In genomic region chr11:5787671-5788055, GRCm38 (mm10) we compare ENCODE assay signal across 7 mouse cellular contexts. TPM values are rescaled to one million over a fixed set of nuclear protein-coding genes. Genes with fewer than 3 reads are reported as not detected.
DNase-seq lines count a peak whose midpoint lies in the region; ATAC-seq and TF ChIP-seq lines count a peak whose summit lies in the region.

No protein-coding gene starts in this region.

- peak overlapping the region; percentile 96 for H3K27ac ChIP-seq in lung, postnatal 0 days (ENCODE audit: low read length)
- H3K27ac ChIP-seq in forebrain, embryonic 12.5 days: peak overlapping the region; percentile 87
- peak overlapping the region; percentile 98 for H3K27ac ChIP-seq in liver, embryonic 12.5 days
- peak overlapping the region; percentile 86 for H3K27ac ChIP-seq in stomach, embryonic 16.5 days (ENCODE audit: low read length)

- ATAC-seq in lung, postnatal 0 days: no peak
- peak; percentile 15; the same call in 1 of the 2 replicates for ATAC-seq in forebrain, embryonic 12.5 days (ENCODE audit: low FRiP score)
- ATAC-seq in liver, embryonic 12.5 days: no peak
- ATAC-seq in stomach, embryonic 16.5 days (ENCODE audit: insufficient read depth, low FRiP score): no peak

- peak overlapping the region; percentile 64 for H3K9ac ChIP-seq in lung, postnatal 0 days (replicated peaks; ENCODE audit: low read depth)
- H3K9ac ChIP-seq in forebrain, embryonic 12.5 days: peak overlapping the region; percentile 74
- H3K9ac ChIP-seq in liver, embryonic 12.5 days: peak overlapping the region; percentile 87
- H3K9ac ChIP-seq in stomach, embryonic 16.5 days (ENCODE audit: low read length): peak overlapping the region; percentile 74

- peak overlapping the region; percentile 80 for H3K4me3 ChIP-seq in lung, postnatal 0 days (ENCODE audit: low read depth, low read length)
- H3K4me3 ChIP-seq in forebrain, embryonic 12.5 days (replicated peaks): peak overlapping the region; percentile 66
- H3K4me3 ChIP-seq in liver, embryonic 12.5 days: peak overlapping the region; percentile 84
- H3K4me3 ChIP-seq in stomach, embryonic 16.5 days (replicated peaks; ENCODE audit: low read length): peak overlapping the region; percentile 70

- no peak for DNase-seq in lung, postnatal 0 days (ENCODE audit: low spot score)
- no peak for DNase-seq in lung, postnatal 4 days
- no peak for DNase-seq in layer of hippocampus, postnatal 10 days (ENCODE audit: low spot score in 2 of 2)
- no peak for DNase-seq in cerebellum, postnatal 4 days (ENCODE audit: low spot score in 2 of 2)

- TF ChIP-seq CTCF in lung, postnatal 0 days (IDR thresholded peaks at IDR 0.05): no peak

- 32% methylated on average over 8 of the region's 8 CpGs for WGBS in lung, postnatal 0 days
- 38% methylated on average over 8 of the region's 8 CpGs for WGBS in forebrain, embryonic 12.5 days
- WGBS in liver, embryonic 12.5 days (ENCODE audit: insufficient replicate concordance): 19% methylated on average over 8 of the region's 8 CpGs
- 34% methylated on average over 8 of the region's 8 CpGs for WGBS in stomach, embryonic 16.5 days

- no peaks in the 10 kb centered on the region for H3K36me3 ChIP-seq in lung, postnatal 0 days (ENCODE audit: insufficient read depth, low read length)
- peaks cover 18% of the 10 kb centered on the region for H3K36me3 ChIP-seq in forebrain, embryonic 12.5 days (replicated peaks)
- H3K36me3 ChIP-seq in liver, embryonic 12.5 days: peaks cover 21% of the 10 kb centered on the region
- no peaks in the 10 kb centered on the region for H3K36me3 ChIP-seq in stomach, embryonic 16.5 days (ENCODE audit: control insufficient read depth, insufficient read depth, low read length)

- peak overlapping the region; percentile 62 for H3K4me2 ChIP-seq in lung, postnatal 0 days (replicated peaks; ENCODE audit: low read depth, low read length)
- H3K4me2 ChIP-seq in forebrain, embryonic 12.5 days: peak overlapping the region; percentile 87
- peak overlapping the region; percentile 88 for H3K4me2 ChIP-seq in liver, embryonic 12.5 days
- H3K4me2 ChIP-seq in stomach, embryonic 16.5 days (ENCODE audit: low read depth, low read length): peak overlapping the region; percentile 68

- H3K9me3 ChIP-seq in lung, postnatal 0 days (ENCODE audit: low read length): no peaks in the 10 kb centered on the region
- no peaks in the 10 kb centered on the region for H3K9me3 ChIP-seq in forebrain, embryonic 12.5 days
- H3K9me3 ChIP-seq in liver, embryonic 12.5 days (replicated peaks): no peaks in the 10 kb centered on the region
- no peaks in the 10 kb centered on the region for H3K9me3 ChIP-seq in stomach, embryonic 16.5 days (replicated peaks; ENCODE audit: control insufficient read depth, low read length)

- H3K4me1 ChIP-seq in lung, postnatal 0 days (ENCODE audit: insufficient read depth, low read depth, low read length): peaks cover 4% of the 10 kb centered on the region; the same call in 1 of the 2 replicates
- H3K4me1 ChIP-seq in forebrain, embryonic 12.5 days: peaks cover 26% of the 10 kb centered on the region
- peaks cover 40% of the 10 kb centered on the region for H3K4me1 ChIP-seq in liver, embryonic 12.5 days
- peaks cover 10% of the 10 kb centered on the region for H3K4me1 ChIP-seq in stomach, embryonic 16.5 days (ENCODE audit: control insufficient read depth, insufficient read depth, low read length)

- no peaks in the 10 kb centered on the region for H3K27me3 ChIP-seq in lung, postnatal 0 days (replicated peaks; ENCODE audit: insufficient read depth, low read length)
- no peaks in the 10 kb centered on the region for H3K27me3 ChIP-seq in forebrain, embryonic 12.5 days
- H3K27me3 ChIP-seq in liver, embryonic 12.5 days (replicated peaks): no peaks in the 10 kb centered on the region
- no peaks in the 10 kb centered on the region for H3K27me3 ChIP-seq in stomach, embryonic 16.5 days (ENCODE audit: control insufficient read depth, insufficient read depth, low read length)

- TF ChIP-seq EP300 in lung, postnatal 0 days (IDR thresholded peaks at IDR 0.05): no peak

RNA-seq across cellular contexts. Expression of gene Dbnl, which starts 0.6 kb away (rescaled TPM):
- polyA plus RNA-seq in lung, postnatal 0 days (2015; fragmentation: Nextera tagmentation; extraction: Ambion mirVana): 98.0 and 99.7 TPM in 2 replicates
- polyA plus RNA-seq in forebrain, embryonic 12.5 days (2016; fragmentation: Nextera tagmentation; extraction: Ambion mirVana): 137 and 140 TPM in 2 replicates
- 71.6 and 72.0 TPM in 2 replicates for polyA plus RNA-seq in liver, embryonic 12.5 days (2016; fragmentation: Nextera tagmentation; extraction: Ambion mirVana)
- polyA plus RNA-seq in stomach, embryonic 16.5 days (2015; fragmentation: Nextera tagmentation; extraction: Ambion mirVana): 113 and 124 TPM in 2 replicates
- 10 to 100 TPM; 98.0 to 98.1 TPM for total RNA-seq in layer of hippocampus, postnatal 10 days (2021)

RNA-seq across cellular contexts. Expression of gene Pgam2, which starts 15.9 kb away (rescaled TPM):
- polyA plus RNA-seq in lung, postnatal 0 days (2015; fragmentation: Nextera tagmentation; extraction: Ambion mirVana): 28.8 and 29.8 TPM in 2 replicates
- polyA plus RNA-seq in forebrain, embryonic 12.5 days (2016; fragmentation: Nextera tagmentation; extraction: Ambion mirVana): 2.5 and 3.7 TPM in 2 replicates
- polyA plus RNA-seq in liver, embryonic 12.5 days (2016; fragmentation: Nextera tagmentation; extraction: Ambion mirVana): 1.7 TPM in 2 replicates
- polyA plus RNA-seq in stomach, embryonic 16.5 days (2015; fragmentation: Nextera tagmentation; extraction: Ambion mirVana): 5.4 and 78.0 TPM in 2 replicates
- 1 to 10 TPM; 7.0 to 7.4 TPM for total RNA-seq in layer of hippocampus, postnatal 10 days (2021)

RNA-seq across cellular contexts. Expression of gene Urgcp, which starts 25.5 kb away (rescaled TPM):
- 18.3 and 19.0 TPM in 2 replicates for polyA plus RNA-seq in lung, postnatal 0 days (2015; fragmentation: Nextera tagmentation; extraction: Ambion mirVana)
- 24.8 and 26.2 TPM in 2 replicates for polyA plus RNA-seq in forebrain, embryonic 12.5 days (2016; fragmentation: Nextera tagmentation; extraction: Ambion mirVana)
- 13.4 and 14.6 TPM in 2 replicates for polyA plus RNA-seq in liver, embryonic 12.5 days (2016; fragmentation: Nextera tagmentation; extraction: Ambion mirVana)
- 24.9 and 25.3 TPM in 2 replicates for polyA plus RNA-seq in stomach, embryonic 16.5 days (2015; fragmentation: Nextera tagmentation; extraction: Ambion mirVana)
- 10 to 100 TPM; 46.1 to 46.3 TPM for total RNA-seq in layer of hippocampus, postnatal 10 days (2021)

RNA-seq across cellular contexts. Expression of gene Polm, which starts 50.2 kb away (rescaled TPM):
- 5.9 and 8.2 TPM in 2 replicates for polyA plus RNA-seq in lung, postnatal 0 days (2015; fragmentation: Nextera tagmentation; extraction: Ambion mirVana)
- 7.7 and 8.4 TPM in 2 replicates for polyA plus RNA-seq in forebrain, embryonic 12.5 days (2016; fragmentation: Nextera tagmentation; extraction: Ambion mirVana)
- 2.8 and 2.9 TPM in 2 replicates for polyA plus RNA-seq in liver, embryonic 12.5 days (2016; fragmentation: Nextera tagmentation; extraction: Ambion mirVana)
- polyA plus RNA-seq in stomach, embryonic 16.5 days (2015; fragmentation: Nextera tagmentation; extraction: Ambion mirVana): 9.6 and 10.1 TPM in 2 replicates
- total RNA-seq in layer of hippocampus, postnatal 10 days (2021): 10 to 100 TPM in 1 of 2 experiments, 1 to 10 TPM in 1; 9.4 to 13.2 TPM
